Mouse (Mus musculus) telencephalon, adult 2 months (tissue): Measurements from ENCODE around the gene Prr19.
A peak's percentile ranks its signal among the peaks of the same experiment; 100 is the strongest.

Source experiments
- DNase-seq: peaks from one replicate; pipeline ENCODE4 v3.0.0-alpha.2; 2011; ENCODE audit warnings: low read depth, low spot score

Gene Prr19

DNA sequence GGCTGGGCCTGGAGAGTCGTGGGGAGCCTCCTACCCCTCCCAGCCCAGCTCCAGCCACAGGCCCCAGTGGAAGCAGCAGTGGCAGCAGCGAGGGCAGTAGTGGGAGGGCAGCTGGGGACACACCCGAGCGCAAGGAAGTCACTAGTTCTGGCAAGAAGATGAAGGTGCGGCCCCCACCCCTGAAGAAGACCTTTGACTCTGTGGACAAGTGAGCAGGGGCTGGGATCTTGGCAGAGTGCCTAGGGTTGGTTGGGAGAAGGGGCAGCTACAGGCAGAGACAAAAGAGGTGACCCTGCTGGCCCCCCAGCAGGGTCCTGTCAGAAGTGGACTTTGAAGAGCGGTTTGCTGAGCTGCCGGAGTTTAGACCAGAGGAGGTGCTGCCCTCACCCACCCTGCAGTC lies 9.1 kb upstream of the Prr19 start:
- no peak for DNase-seq

- DNase-seq = no peak
These were observed 7.9 kb upstream of the Prr19 start for GRCm38 (mm10) chr7:25293191-25293739.

- no peak for DNase-seq
These were observed 6.7 kb upstream of the Prr19 start for GRCm38 (mm10) chr7:25294495-25294894.

DNA sequence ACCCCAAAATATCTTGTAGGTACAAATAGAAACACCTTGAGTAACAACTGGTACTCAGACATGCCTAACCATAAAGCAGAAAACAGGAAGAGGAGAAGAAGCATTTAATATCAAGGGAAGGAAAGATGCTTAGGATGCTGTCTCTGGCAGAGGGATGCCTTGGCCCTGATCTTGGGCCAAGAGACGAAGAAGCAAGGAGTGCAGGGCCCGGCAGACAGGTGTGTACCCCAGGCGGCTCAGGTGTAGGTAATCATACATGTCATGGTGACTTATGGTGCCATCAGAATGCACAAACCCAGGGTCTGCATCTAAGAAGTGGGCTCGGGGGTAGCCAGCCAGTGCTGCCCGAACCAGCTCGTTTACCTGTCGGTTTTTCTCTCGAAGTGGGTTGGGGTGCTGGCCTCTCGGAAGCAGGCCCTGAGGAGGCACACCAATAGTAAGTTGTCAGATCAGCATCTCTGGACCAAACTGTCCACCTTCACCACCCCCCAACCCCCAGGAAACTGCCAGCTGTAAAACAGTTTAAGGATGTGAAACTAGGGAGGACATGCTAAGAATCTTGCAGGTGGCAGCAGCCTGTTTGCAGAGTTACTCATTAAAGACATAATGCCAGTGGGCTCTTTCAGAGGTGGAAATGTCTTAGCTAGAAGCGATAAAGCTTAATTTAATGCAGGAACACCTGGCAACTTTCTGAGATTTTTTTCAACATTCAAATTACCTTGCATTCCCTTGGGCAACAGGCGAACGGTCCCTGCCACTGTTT lies 6.1 kb upstream of the Prr19 start:
- DNase-seq = no peak

DNA sequence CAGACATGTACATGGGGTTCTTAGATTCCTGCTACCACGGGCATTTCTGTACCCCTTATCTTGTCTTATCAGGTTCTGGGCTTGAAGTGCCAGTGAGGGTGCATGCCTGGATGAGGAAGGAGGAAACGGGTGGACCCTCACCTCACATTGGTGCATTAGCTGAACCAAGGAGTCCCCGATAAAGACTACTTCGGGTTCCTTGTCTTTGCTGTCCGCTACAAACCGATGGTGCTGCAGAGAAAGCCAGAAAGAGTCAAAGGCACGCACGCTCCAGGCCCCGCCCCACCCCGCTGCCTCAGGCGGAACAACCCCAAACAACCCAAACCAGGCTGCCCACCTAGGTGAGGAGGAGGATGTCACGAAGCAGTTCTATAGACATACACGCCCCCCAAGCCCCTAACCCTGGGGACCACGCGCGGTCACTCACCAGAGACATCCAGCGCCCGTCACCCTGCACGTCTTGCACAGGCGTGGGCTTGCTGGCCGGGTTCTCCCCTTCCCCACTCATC lies 4.2 kb upstream of the Prr19 start:
- no peak for DNase-seq

- peak; percentile 97 for DNase-seq
These were observed 3.5 kb upstream of the Prr19 start, which contains the start of gene Pafah1b3 for GRCm38 (mm10) chr7:25297454-25298325. Pafah1b3 (minus strand) TSS chr7:25297986.

DNA sequence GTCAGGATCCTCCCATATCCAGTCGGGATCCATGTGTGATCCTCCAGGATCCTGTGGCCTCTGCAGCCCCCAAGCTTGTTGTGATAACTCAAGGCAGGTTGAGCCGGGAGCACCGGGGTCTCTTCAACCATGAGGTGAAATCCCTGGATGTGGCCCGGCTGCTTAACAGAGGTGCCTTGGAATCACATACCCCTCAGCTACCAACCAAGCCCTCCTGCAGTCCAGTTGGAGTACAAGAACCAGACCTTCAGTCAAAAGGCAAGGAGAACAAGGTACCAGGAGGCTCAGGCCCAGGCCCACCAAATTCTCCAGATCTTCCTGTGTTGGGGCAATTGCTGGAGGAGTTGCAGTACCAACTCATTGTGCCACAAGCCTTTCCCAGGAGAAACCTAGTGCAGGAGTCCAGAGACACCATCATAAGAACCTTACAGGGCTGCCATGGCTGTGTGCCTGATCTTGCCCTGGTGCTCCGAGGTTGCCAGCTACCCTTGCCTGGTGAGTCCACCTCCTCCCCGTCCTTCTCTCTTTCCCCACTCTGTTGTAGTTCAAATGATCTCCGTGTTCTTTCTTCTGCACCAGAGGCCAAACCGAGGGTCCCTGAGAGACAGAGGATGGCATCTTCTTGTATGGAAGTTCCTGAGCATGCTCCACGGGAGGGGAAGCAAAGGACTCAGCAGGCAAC lies 1.9 kb downstream of the Prr19 start:
- no peak for DNase-seq

DNA sequence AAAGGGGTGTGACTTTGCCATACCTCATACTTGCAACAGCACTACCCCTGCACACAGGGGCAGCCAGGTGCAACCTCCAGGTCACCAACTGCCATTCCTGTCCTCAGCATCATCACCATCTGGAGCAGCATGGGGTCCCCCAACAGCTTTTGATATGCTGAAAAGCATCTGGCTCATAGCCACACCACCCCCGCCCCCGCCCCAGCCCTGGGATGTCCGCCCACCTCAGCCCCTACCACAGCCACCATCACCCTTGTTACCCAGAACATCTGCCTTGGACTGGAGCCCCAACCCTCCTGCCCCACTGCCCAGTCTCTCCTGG lies 2.4 kb downstream of the Prr19 start:
- DNase-seq = no peak

DNA sequence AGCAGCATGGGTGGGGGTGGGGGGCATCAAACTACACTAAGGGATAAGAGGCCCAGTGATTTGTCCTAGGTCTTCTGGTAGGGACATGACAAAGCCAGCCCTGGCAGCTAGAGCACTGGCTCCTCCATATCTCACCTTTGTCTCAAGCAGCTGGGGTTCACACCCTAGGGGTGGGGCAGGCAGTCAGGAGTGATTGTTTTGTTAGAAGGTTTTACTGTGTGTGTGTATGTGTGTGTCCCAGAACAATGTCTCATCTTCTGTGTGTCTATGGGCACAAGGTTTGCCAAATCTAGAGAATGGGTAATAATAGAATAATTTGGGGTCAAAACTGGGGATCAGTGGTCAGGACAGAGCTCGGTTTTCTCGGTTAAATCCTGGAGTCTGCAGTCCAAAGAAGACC lies 4.3 kb downstream of the Prr19 start:
- no peak for DNase-seq

DNA sequence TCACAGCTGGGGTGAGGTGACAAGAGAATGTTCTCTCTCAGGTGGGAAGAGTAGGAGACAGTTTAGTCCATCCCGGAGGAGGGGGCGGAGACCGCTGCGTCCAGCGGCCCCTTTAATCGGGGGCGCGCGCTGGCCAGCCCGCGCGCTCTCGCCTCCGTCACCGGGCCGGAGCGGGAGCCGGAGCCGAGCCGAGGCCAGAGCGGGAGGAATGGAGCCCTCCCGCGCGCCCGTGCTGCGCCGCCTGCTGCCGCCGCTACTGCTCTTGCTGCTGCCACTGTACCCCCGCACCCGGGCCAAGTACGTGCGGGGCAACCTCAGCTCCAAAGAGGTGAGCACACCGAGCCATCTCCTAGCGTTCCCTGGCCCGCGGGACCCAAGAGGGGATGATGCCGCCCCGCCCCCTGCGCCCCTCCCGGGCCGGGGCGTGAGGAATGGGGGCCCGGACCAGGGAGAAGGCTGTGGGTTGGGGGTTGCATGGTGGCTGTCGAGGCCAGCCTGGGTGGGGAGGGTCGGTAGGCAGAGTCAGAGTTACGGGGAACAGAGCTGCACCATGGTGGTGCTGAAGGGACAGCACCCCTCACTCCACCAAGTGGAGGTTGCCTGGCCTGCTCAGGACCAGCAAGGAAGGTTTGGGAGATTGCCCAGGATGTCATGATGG lies 4.9 kb downstream of the Prr19 start, which contains the start of gene Tmem145:
TSS of gene Tmem145 (plus strand) at position 151 of the 658 bp plus-strand sequence.
- DNase-seq = no peak

DNA sequence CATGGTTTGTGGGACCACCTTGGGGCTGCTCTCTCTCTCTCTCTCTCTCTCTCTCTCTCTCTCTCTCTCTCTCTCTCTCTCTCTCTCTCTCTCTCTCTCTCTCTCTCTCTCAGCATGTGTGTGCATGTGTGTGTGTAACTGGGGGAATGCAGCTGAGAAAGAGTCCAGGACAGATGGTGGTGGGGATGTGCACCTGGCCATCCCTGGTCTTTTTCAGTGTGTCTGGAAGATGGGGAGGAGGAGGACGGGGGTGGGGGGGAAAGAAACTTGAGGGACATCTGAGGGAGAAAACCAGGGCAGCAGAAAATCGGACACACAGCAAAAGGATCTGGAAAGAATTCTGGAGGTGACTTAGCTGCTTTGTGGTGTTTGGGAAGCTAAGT lies 5.4 kb downstream of the Prr19 start:
- no peak for DNase-seq

DNA sequence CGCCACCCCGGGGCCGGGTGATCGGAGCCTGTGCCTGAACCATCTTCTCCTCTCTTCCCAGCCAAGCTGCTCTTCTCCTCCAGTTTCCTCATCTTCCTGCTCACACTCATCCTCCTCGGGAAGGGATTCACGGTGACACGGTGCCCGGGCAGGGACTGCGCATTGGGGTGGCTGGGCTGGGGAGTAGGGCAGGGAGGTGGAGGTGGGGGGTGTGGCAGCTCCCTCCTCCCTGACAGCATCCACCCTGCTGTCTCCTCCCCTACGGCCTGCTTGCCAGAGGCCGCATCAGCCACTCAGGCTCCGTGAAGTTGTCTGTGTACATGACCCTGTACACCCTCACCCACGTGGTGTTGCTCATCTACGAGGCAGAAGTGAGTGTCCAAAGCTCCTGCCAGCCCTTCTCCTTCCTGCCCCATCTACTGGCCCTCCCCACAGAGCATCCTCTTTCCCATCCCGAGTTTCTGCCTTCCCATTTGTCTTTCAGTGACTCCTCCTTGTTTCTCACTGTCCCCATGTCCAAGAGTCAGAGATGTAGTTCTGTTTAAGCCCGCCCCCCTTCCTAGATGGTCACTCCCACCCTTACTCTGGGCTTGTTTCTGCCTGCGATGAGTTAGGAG lies 7.6 kb downstream of the Prr19 start:
- DNase-seq = no peak

GRCm38 (mm10) chr7:25309425-25309824 lies 8.2 kb downstream of the Prr19 start:
- no peak for DNase-seq

DNA sequence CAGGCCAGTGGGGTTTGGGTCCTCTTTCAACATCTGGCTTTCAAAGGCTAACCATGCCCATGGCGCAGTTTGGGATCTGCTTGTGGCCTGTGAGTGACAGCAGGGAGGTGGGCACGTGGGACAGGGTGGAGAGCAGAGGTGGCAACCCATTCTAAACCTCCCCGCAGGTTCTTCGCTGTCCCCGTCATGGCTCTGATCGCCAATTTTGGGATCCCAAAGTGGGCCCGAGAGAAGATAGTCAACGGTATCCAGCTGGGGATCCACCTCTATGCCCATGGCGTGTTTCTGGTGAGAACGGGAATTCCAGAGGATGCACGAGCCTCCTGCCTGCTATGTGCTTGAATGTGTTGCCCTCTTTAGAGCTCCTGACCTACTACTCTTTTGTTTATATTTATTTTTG lies 10.0 kb downstream of the Prr19 start:
- no peak for DNase-seq

DNA sequence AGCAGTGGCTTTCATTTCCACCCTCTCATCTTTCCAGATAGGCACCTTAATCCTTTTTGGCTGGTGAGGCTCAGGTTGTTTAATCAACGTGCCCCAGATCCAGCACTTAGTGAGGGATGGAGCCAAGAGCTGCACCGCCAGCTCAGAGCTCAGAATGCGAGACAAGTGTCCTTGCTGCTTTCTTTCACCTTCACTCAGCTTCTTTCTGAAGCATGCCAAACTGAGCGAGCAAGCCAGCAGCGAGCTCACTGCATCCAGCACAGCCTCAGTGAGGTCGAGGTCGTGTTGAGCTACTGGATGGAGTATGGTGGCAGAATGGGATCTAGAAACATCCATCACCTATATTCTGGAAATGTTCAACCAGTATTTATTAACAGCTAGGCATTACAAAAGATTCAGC lies 12.1 kb downstream of the Prr19 start:
- DNase-seq = no peak

DNA sequence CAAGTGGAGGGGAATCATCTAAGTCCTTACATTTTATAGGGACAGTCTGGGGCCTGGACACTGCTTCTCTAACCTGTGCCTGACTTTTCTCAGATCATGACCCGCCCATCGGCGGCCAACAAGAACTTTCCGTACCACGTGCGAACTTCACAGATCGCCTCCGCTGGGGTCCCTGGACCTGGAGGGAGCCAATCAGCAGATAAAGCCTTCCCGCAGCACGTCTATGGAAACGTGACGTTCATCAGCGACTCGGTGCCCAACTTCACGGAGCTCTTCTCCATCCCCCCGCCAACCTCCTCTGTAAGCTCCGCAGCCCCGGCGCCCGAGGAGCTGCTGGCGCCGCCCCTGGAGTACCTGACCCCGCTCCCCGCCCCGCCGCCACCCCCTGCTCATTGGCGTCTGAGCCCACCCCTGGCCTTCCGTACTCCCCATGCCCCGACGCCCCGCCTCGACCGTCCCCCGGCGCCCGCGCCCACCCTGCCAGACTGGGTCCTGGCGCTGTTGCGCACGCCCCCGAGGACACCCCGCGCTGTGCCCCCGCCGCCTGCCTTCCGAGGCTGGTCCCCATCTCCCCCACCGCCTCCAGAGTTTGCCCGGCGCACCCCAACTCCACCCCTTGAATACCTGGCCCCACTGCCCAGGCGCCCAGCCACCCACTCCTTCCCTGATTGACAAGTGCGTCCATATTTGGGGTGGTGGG lies 13.5 kb downstream of the Prr19 start:
- DNase-seq = no peak

GRCm38 (mm10) chr7:25315306-25316041 lies 14.3 kb downstream of the Prr19 start:
- DNase-seq = no peak

DNA sequence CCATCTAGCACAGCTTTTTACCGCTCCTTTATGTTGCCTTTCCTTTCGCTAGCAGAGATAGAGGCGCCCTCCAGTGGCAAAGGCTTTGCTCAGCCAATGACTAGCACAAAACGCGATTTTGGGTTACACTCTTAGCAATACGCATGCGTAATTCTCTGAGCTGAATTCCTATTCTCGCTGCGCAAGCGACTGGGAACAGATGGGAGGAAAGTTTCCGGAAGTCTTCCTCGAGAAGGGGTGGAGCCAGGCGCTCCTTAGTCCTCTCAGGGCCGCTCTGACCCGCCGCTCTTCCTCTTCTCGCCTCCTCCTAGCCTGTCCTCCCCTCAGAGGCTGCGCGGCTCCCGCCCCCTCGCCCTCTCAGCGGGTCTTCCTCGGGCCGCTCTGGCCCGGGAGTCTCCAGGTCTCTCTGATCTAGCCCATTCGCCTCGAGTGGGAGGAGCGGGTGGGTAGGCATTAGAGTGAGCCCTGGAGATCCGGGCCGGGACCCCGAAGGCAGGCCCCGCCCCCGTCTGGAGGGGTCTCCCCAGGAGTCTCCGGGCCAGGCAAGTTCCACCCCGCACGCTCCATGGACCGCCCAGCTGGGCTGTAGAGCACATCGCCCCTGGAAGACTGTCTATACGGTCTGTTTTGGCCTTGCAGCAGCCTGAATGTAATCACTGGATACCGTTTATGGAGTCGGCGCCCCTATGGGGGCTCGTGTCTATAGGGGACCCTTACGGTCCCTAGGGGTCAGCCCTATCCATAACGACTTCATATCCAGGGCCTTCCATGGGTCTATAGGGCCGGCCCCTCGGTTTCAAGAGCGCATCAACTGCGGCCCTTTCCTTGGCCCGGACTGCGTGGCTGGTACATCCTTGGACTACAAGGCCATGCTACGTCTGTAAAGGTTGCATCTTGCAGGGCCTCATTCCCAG lies 15.6 kb downstream of the Prr19 start, which contains the start of gene Megf8:
TSS of gene Megf8 (plus strand) at position 633 of the 914 bp plus-strand sequence.
- peak; percentile 99 for DNase-seq
